Mouse (Mus musculus) gastrocnemius, adult 2 months (tissue): ENCODE measurements around the gene BC147527. TPM values are rescaled to one million over a fixed set of nuclear protein-coding genes. Genes with fewer than 3 reads are reported as not detected.

Experiments
- DNase-seq: peaks from one replicate; pipeline ENCODE4 v3.0.0; 2022
- H3K27ac ChIP-seq: fragments of 200-600 bp; 2 replicates; pipeline ENCODE4 v1.8.1; 2022; ENCODE audit warnings: mild to moderate bottlenecking
- H3K4me3 ChIP-seq: fragments of 200-600 bp; 2 replicates; pipeline ENCODE4 v1.8.1; 2022; ENCODE audit warnings: mild to moderate bottlenecking, moderate library complexity
- CTCF ChIP-seq: fragments of 200-600 bp; IDR thresholded peaks from 2 replicates; pipeline ENCODE4 v1.8.1; 2022; ENCODE audit warnings: antibody characterized with exemption, mild to moderate bottlenecking, moderate library complexity
- intact Hi-C: fragments of 180-260 bp; cut with DNase I; formaldehyde crosslinking; loops from one replicate; pipeline ENCODE4 v1.15.1; 2025
- total RNA-seq, 2 experiments: library from RNA; stranded (reverse); gene quantifications; 2 replicates each; pipeline ENCODE4 v1.2.3; 2021

The BC147527 gene
- total RNA-seq, 2 experiments from 2014 or later, result not detected

- no peak overlapping the region for H3K4me3 ChIP-seq
- DNase-seq, result no peak
- intact Hi-C loops, result no loop called here
- no peak overlapping the region for H3K27ac ChIP-seq
- TF ChIP-seq CTCF, result no peak
Measured at GRCm38 (mm10) chr13:120320721-120321120, 20.5 kb downstream of the BC147527 start.

Other genes starting within 250 kb of the BC147527 start
- under 1 TPM; 0.13 to 0.22 TPM for gene Gm21188, start 248.2 kb upstream of the BC147527 start, total RNA-seq
- gene Gm20767, start 160.1 kb upstream of the BC147527 start, total RNA-seq, result not detected
- gene Gm21818, start 128.0 kb upstream of the BC147527 start, total RNA-seq, result not detected
- gene Gm21762, start 84.4 kb upstream of the BC147527 start, total RNA-seq, result not detected
- not detected for gene Gm21731, start 61.3 kb upstream of the BC147527 start, total RNA-seq
- not detected for gene AF067061, start 37.3 kb upstream of the BC147527 start, total RNA-seq
- not detected for gene Tcstv3, start 16.5 kb downstream of the BC147527 start, total RNA-seq